Mouse (Mus musculus) ovary, postnatal 36 days (tissue): ENCODE data around the gene Zfp772.
"Not testable (repeated sequence)": the region's sequence is repeated elsewhere in the genome, so short reads cannot be mapped to it uniquely, and the experiment has no call there.

Source experiments
- DNase-seq: peaks from one replicate; pipeline ENCODE4 v3.0.0; 2022; ENCODE audit warnings: low spot score, mixed read lengths

Zfp772 gene

DNA sequence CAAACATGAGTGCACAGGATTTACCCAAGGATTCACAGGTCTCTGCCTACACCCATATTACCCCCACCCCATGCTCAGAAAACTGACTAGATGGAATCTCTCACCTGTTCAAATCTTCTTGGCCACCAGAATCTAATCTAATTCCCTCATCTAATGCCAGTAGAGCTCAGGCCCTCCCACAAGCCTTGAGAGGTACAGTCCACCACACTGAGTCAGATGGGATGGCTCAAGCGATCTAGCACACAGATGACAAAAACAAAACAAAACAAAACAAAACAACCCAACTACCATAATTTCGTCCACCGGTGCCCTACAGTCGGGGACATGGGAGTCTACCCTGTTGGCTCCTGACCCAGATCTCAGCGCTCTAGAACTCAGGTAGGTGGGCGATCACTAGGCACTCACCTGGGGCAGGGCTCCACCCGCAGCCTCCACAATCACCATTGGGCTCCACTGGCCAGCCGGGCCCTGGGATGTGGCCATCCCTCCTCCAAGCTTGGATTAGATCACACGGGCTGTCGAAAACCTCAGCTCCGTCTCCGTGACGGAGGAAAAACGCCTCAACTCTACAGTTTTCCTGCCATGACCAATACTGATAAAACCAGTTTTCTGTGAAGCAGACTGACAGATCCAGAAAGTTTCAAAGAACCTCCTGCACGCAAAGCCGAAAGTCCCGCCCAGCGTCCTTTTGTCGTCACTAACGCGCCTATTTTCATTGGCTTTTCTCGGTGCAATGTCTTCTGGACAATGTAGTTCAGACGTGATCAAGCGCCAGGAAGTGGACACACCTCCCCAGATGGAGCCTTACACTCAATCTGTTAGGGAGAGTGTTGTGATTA lies at the start of gene Zfp772:
Gene Zfp772 (minus strand): TSS at position 686 of the 839 bp plus-strand sequence.
- peak; percentile 17 for DNase-seq

DNA sequence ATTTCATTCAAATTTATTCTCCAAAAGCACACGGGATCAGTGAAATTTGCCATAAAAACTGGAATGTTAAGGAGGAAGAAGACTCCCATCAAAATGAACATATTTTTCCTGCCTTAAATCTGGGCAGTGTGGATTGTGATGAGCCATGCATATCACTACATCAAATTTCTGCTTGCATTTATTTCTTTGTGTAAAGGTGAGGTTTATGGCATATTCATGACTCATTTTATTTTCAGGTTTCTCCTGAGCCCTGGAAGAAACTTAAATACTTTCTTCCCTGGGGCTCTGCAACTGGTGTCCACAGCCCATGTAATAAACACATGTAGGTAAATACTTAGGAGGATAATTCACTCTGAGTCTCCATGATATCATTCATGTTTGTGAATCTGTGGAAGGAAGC lies 37.4 kb upstream of the Zfp772 start, which contains the start of gene Vmn2r29:
Gene Vmn2r29 (minus strand): TSS at position 101 of the 400 bp plus-strand sequence.
- not testable (repeated sequence) for DNase-seq

DNA sequence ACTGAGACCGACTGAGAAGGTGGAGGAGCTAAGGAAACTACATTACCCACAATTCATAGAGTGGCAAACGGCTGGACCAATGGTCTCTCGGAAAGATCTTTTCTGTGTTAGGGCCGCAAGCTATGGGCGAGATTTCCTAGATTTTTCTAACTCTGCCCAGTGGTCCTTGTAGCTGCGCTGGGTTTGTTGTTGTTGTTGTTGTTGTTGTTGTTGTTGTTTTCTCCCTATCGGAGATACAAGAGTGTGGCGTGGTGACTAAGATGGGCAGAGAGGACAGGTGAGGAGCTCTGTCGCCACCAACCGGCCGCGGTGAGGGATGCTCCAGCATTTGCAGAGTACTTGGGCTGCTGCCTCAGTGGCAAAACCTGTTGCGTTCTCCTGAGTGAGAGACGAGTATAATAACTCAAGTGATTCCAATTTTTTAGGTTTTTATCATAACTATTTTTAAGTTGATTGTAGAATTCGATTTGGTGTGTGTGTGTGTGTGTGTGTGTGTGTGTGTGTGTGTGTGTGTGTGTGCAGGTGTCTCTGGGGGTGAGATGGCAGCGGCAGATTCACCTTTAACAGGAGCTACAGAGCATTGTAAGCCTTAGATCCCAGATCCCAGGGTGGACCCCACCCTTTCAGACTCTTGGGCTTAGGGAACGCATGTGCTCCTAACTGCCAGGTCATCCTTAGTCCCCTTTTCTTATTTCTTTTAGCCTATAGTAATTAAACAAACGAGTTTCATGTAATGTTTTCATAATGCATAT lies 21.4 kb downstream of the Zfp772 start:
- DNase-seq = peak; percentile 63

DNA sequence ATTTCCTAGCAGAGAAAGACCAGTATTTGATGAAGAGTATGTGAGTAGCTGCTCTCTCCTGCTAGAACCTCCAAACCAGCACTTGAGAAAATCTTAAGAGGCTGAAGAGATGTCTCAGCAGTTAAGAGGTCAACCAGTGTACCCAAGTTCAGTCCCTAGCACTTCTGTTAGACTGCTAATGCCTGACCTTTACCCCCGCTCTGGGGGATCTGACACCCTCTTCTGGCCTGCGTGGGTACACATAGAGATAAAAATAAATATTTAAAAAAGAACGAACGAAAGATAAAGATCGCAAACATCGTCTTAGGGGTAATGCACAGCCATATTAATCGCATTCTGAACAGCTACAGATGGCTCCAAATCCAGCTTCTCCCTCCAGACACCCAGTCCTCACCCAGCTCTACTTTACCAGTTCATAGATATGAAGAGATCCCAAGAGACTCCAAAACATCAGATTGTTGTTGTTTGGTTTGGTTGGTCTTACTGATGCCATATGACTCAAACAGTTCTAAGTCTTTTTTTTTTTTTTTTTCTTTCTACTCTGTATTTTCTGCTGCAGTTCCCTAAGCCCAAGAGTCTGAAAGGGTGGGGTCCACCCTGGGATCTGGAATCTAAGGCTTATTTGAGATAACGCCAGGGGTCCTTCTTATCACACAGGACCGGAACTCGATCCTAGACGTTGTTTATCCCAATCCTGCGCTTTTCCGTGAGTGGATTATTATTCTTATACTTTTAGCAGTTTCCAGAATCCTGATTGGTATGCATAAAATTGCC lies 22.2 kb downstream of the Zfp772 start:
- DNase-seq = no peak

DNA sequence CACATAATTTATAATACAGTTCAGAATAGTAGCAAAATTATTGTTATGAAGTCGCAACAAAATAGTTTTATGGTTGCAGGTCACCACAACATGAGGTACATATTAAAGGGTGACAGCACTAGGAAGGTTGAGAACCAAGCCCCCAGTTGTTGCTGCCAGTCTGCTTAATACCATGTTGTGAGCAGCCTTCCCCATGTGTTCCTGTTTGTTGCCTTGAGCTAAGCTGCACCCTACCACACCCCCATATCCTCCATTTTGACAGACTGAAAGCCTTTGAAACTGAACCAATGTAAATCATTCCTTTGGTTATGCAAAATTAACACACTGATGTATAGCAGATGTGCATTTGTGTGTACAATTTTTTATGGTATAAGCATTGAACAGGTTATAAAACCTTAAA lies 23.9 kb downstream of the Zfp772 start:
- no peak for DNase-seq

DNA sequence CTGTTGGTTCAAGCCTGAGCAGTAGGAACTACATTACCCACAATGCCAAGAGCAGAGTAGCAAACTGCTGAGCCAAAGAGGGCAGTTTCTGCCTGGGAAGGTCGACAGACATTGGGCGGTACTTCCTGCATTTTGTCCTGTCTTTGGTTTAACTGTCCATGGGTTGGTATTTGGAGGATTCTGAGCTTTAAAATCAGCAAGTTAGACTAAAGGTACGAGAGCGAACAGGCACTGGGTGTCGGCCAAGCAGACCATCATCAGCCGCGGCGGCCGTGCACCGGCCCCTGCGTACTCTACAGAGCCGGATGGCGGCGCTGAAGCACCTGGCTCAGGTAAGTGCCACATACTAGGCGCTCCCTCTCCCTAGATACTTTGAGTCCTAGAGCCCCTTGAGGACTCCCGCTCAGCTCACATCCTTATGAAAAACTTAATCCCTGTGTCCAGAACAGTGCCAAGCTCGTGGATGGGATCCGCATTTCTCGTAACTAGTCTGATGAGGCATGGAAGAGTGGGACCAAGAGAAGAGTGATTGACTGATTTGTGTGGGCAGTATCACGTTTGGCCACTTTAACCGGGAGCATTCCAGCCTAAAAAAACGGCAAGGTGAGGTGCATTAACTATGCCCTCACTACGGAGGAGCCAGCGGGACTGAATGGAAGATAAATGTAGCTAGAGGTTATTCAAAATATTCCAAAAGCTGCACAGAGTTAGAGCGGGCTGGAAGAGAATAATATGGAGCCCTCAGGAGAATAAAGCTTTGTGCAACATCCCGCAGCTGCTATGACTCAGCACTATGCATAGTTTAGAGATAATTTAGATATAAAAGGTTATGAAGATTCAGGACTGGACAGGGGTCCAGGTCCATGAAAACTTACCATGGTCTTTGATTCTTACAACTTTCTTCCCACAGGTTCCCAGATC lies 38.3 kb downstream of the Zfp772 start, which contains the start of gene Zfp418:
Gene Zfp418 (plus strand): TSS at position 104 of the 921 bp plus-strand sequence.
- DNase-seq = peak; percentile 33
